Mouse (Mus musculus) right cerebral cortex, postnatal 10 days (tissue): ENCODE results near the gene Siglec1.

Source experiments
- DNase-seq, 2 experiments: peaks; one replicate each; pipeline ENCODE4 v3.0.0; 2021; ENCODE audit warnings: low spot score in 2 of 2

The Siglec1 gene

GRCm38 (mm10) chr2:131086667-131087390 lies at the start of gene Siglec1:
Gene Siglec1, minus strand, starts transcription at chr2:131086765.
- DNase-seq: no peak

GRCm38 (mm10) chr2:131135521-131136139 lies 49.1 kb upstream of the Siglec1 start:
- DNase-seq: peak in 1 of 2 experiments; percentile 9

- peak in 1 of 2 experiments; percentile 16 for DNase-seq
Measured at GRCm38 (mm10) chr2:131134826-131135400, 48.3 kb upstream of the Siglec1 start.

DNA sequence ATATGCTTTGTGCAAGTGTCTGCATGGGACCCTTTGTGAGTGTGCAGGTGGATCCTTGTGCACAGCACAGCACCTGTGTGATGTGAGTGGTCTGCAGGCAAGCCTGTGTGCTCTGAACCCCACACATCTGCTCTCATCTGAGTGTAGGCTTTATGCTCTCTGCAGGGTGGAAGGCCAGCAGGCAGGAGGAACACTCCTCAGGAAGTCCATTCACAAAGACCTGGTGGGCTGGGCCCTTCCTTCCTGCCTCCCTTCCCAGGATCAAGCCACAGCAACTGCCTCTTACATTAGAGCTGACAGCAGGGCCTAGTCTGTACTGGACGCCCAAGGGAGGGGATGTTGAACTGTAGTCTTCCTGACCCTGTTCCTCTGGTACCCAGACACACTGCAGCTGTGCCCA lies 47.8 kb upstream of the Siglec1 start:
- peak in 1 of 2 experiments; percentile 27 for DNase-seq

- peak in 1 of 2 experiments; percentile 11 for DNase-seq
Measured at GRCm38 (mm10) chr2:131132930-131133547, 46.5 kb upstream of the Siglec1 start, which contains the start of gene Gm11037. Gene Gm11037, plus strand, starts transcription at chr2:131133497.

DNA sequence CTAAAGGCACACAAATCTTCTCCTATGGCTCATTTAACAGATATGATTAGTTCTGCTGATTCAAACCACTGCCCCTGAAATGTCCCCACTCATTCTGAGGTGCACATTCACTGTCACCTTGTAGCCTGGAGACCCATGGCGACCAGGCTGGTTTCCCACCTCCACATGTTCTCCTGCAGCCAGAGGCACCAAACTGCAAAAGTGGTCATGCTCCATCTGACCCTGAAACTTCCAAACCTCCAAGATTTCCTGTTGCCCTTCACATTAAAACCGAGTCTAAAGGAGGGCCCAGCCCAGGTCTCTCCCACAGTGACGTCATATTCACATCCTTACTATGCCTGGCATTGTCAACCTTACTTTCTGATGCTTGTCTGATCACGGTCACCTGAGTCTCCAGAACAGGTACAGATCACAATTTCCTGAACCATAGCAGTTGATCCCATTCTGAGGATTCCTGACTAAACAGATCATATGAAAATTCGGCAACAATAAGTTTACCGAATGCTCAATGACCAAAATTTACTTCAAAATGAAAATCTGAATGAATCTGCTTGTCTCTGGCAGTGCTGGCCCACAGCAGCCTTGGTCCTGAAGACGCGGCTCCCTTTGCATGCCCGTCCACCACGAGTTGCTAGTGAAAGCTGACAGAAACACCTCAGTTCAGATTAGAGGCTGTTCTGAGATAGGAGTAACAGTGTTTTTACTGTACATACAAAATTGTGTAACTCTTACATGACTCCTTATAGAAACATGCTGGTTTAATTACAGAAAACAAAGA lies 45.7 kb upstream of the Siglec1 start:
- DNase-seq: peak in 1 of 2 experiments; percentile 15

GRCm38 (mm10) chr2:131130849-131131248 lies 44.3 kb upstream of the Siglec1 start:
- DNase-seq: peak in 1 of 2 experiments; percentile 5

DNA sequence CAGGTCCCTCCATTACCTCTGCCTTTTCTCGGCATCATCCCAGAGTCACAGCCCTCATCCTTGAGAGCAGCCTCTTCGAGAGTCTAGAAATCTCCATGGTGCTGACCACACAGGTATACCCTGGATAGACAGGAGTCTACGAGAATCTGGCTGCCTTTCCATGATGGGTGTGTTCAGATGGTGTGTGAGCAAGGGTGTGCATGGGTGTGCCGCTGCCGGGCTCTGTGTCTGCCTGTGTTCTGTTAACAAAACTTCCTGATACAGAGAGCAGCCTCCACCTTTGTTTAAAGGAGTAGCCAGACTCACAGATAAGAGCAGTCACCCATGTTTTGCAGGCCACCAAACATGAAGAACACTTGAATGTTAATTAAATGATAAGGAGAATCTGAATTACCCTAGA lies 43.3 kb upstream of the Siglec1 start:
- peak in 1 of 2 experiments; percentile 13 for DNase-seq

DNA sequence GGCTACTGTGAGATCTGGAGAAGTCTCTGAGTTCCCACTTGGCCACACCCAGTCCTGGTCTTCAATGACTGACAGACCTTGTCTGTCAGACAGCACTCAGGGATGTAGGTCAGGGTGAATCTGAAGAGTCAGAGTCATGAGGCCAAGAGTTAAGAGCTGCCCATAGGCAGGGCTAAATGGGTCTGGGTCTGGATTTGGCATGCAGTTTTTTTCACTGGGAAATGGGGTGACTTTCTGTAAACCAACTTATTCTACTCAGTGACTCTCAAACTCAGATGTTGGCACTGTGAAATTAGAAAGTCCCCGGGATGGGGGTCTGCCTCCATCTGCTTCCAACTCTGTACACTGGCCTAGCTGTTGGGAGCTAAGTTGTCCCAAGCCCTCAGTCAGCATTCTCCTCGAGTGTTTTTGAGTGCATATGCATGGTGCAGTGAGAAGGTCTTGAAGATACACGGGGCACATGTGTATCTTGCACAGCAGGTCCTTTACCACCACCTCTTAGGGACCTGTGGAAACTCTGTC lies 42.1 kb upstream of the Siglec1 start:
- DNase-seq: peak in 1 of 2 experiments; percentile 5

- peak in 1 of 2 experiments; percentile 15 for DNase-seq
Measured at GRCm38 (mm10) chr2:131128211-131128610, 41.6 kb upstream of the Siglec1 start.

DNA sequence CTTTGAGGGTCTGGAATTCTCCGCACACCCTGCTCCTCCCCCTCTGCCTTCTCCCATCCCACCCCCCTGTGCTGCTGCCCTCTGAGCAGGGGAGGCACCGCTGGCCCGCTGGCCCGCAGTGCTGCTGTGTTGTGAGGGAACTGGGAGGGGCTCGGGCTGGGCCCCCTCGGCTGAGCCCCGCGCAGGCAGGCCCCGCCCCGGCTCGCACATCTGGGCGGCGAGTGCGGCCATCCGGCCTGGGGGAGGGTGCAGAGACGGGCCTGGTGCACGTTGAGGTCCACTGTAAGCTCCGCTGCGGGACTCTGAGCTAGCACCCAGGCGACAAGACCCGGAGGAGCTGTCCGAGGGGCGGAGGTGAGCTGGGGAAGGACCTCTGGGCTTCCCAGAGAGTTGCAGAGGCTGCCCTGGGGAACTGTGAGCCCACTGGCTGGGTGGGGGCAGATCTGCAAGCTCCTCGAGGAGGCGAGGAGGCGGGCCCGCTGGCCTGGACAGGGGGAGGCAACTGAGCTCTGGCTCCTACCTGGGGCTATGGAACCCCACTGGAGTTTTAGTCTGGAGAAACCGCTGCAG lies 40.7 kb upstream of the Siglec1 start, which contains the start of gene Hspa12b:
Hspa12b (plus strand) TSS at position 120 of the 570 bp plus-strand sequence.
- DNase-seq: peak in 1 of 2 experiments; percentile 19

DNA sequence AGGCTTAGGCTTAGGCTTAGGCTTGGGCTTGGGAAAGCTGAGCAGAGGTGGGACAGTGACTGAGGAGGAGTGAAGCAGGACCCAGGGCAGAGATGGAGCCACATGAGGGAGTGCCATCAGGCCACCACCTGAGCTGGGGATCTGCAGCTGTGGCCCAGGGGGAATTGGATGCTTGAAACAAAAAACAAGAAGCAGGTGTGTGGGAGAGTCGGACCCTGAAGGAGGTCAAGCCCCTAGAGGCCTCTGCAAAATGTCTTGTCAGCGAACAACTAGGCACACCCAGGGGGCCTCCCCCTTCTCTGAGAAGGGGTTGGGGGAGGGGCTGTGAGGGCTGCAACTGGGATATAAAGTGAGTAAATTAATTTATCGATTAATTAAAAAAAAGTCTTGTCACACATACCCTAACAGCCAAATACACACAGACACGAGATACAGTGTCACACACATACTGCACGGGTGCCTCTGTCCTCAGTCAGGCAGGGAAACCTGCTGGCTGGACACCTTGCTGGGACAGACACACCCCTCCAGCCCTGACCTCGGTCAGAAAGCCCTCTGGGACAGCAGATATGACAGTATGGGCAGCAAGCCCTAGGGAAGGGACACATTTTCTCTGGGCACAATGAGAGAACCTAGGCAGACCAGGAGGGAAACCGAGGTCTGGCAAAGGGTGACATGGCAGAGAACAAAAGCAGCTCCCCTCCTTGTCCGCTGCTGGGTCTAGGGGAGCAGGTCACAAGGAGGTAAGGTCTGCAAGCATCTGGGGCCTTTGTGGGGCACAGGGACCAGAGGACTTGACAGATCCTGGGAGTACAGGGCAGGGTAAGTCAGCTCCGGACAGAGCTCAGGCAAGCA lies 39.6 kb upstream of the Siglec1 start:
- DNase-seq: peak in 1 of 2 experiments; percentile 19

- DNase-seq: peak in 1 of 2 experiments; percentile 8
Measured at GRCm38 (mm10) chr2:131125157-131125963, 38.8 kb upstream of the Siglec1 start.

DNA sequence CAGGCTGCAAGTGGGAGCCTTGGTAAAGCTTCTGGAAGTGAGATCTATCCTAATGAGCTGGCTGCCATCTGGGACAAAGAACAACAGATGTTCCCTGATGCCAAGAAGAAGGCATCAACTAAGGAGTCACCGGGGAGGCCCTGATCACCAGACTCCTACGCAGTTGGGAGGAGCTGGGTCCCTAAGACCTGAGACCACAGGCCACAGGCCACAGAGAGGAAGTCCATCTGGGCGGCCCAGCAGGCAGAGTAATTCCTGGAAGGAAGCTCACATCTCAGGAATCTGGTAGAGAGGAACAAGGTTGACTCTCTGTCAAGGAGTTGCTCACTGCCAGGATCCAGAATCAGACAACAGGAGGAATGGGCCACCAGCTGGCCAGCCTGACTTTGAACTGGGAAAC lies 37.6 kb upstream of the Siglec1 start:
- DNase-seq: peak in 1 of 2 experiments; percentile 21

GRCm38 (mm10) chr2:131118968-131119574 lies 32.5 kb upstream of the Siglec1 start:
- DNase-seq: peak in 1 of 2 experiments; percentile 9

DNA sequence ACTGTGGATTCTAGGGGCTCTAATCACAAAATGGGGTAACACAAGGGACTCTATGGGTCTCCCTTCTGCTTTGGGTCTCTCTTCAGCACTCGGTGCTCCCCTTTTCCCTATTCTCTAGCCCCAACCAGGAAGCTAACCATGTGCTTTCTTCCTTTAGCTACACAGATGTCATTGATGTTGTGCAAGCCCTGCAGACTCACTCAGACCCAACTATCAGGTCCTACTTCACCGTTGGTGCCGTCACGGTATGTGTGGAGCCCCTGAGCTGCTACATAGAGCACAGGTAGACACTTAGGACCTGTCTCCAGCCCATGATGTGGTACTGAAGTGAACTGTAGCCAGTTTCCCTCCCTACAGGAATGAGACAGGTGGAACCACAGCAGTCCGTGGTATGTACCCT lies 19.4 kb upstream of the Siglec1 start:
- peak in 1 of 2 experiments; percentile 14 for DNase-seq

GRCm38 (mm10) chr2:131105061-131105460 lies 18.5 kb upstream of the Siglec1 start:
- peak in 1 of 2 experiments; percentile 7 for DNase-seq

DNA sequence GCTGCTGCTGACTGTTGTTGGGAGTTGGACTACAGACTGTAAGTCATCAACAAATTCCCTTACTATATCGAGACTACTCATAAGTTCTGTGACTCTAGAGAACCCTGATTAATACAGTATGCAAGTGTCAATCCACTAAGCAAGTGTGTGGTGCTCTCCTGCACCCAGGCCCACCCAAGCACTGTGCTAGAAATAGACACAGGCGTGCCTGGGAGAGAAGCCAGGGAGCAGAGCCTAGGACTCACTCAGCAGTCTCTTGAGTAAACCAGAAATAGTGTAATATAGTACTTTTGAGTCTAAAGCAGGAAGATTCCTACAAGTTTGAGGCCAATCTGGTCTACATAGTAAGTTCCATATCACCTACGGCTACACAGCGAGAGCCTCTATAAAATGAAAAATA lies 17.5 kb upstream of the Siglec1 start:
- DNase-seq: peak in 1 of 2 experiments; percentile 20
